Mouse (Mus musculus) embryonic facial prominence, embryonic 10.5 days (tissue): ENCODE measurements at regions not wholly inside any gene's neighbourhood (a gene's known extent, or its start where the extent isn't known, plus 50 kb on each side); places are given as distances from the start of the nearest gene placed in this dataset.

Source experiments
- DNase-seq: peaks from one replicate; pipeline ENCODE4 v3.0.0-alpha.2; 2017; ENCODE audit warnings: low spot score
- H3K27ac ChIP-seq: fragments of 300-500 bp; sonication (generic); replicated peaks from 2 replicates; pipeline ENCODE4 v1.5.1; 2016; ENCODE audit warnings: mild to moderate bottlenecking
- H3K27me3 ChIP-seq: fragments of 300-500 bp; sonication (generic); replicated peaks from 2 replicates; pipeline ENCODE4 v1.6.1; 2016; ENCODE audit warnings: low read depth, mild to moderate bottlenecking; ENCODE audit not compliant: poor library complexity, severe bottlenecking
- H3K36me3 ChIP-seq: fragments of 300-500 bp; sonication (generic); replicated peaks from 2 replicates; pipeline ENCODE4 v1.6.1; 2016; ENCODE audit warnings: mild to moderate bottlenecking, moderate library complexity
- H3K4me1 ChIP-seq: fragments of 300-500 bp; sonication (generic); 2 replicates; pipeline ENCODE4 v1.6.1; 2016
- H3K4me3 ChIP-seq: fragments of 300-500 bp; sonication (generic); 2 replicates; pipeline ENCODE4 v1.5.1; 2016; ENCODE audit warnings: mild to moderate bottlenecking, moderate library complexity
- H3K9me3 ChIP-seq: fragments of 300-500 bp; sonication (generic); 2 replicates; pipeline ENCODE4 v1.6.1; 2016; ENCODE audit warnings: mild to moderate bottlenecking
- WGBS: fragments of 180-500 bp; shearing (Covaris S2); methylation state at CpG from one replicate; pipeline ENCODE4 v1.1.7; 2016; 5-methylcytosine and 5-hydroxymethylcytosine counted together

DNA sequence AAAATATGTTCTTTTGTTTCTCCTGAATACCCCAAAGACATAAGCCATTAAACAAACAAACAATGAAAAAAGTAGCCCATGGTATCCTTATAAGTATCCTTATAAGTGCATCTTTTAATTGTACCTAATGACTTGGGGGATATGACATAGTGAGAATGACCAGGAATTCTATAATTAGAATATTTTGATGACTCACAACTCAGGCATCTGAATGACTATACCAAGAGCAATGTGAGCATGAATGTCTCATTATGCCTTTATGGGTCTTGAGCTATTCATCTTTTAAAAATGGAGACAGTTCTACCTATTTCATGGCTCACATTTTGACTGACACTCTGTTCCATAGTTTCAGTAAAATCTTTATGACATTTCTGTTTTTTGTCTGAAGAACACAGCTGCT lies 423.3 kb downstream of the Kcna4 start:
- H3K36me3 ChIP-seq, result no peaks in the 10 kb centered on the region
- no peaks in the 10 kb centered on the region for H3K27me3 ChIP-seq
- no peak overlapping the region for H3K27ac ChIP-seq
- no peaks in the 10 kb centered on the region for H3K4me1 ChIP-seq
- no peaks in the 10 kb centered on the region for H3K9me3 ChIP-seq
- no peak overlapping the region for H3K4me3 ChIP-seq
- DNase-seq, result no peak

GRCm38 (mm10) chr2:107729469-107729868 lies 439.0 kb downstream of the Kcna4 start:
- H3K4me3 ChIP-seq, result no peak overlapping the region
- 45% methylated on average over 4 of the region's 4 CpGs for WGBS
- no peaks in the 10 kb centered on the region; the same call in 1 of the 2 replicates for H3K4me1 ChIP-seq
- DNase-seq, result no peak
- no peaks in the 10 kb centered on the region for H3K9me3 ChIP-seq
- H3K36me3 ChIP-seq, result no peaks in the 10 kb centered on the region
- H3K27me3 ChIP-seq, result no peaks in the 10 kb centered on the region
- peak overlapping the region; percentile 30; the same call in 1 of the 2 replicates for H3K27ac ChIP-seq

DNA sequence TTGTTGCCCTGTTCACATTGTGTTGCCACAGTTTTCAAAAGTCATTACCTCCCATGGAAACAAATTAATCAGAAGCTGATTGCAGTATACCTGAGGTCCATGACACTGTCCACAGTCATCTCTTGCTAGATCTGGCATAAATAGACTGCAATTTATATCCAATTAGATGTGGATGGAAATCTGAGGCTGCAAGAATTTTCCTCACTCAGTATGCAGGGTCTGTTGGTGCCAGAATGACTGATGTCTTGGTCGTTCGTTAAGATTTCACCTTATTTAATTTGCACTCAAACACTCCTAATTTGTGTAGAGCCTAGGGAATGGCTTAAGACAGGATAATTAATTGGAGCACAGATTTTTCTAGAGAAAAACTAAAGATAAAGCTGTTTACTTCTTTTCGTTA lies 443.9 kb downstream of the Kcna4 start:
- H3K27ac ChIP-seq, result no peak overlapping the region
- 88% methylated on average over 3 of the region's 3 CpGs for WGBS
- H3K36me3 ChIP-seq, result no peaks in the 10 kb centered on the region
- H3K9me3 ChIP-seq, result no peaks in the 10 kb centered on the region
- no peak overlapping the region for H3K4me3 ChIP-seq
- no peaks in the 10 kb centered on the region for H3K27me3 ChIP-seq
- DNase-seq, result no peak
- H3K4me1 ChIP-seq, result no peaks in the 10 kb centered on the region; the same call in 1 of the 2 replicates

- Histone ChIP-seq H3K9me3 (no peaks in the 10 kb centered on the region), H3K27me3 (no peaks in the 10 kb centered on the region), H3K27ac (no peak overlapping the region), H3K4me1 (no peaks in the 10 kb centered on the region), H3K36me3 (no peaks in the 10 kb centered on the region), H3K4me3 (no peak overlapping the region)
- no peak for DNase-seq
Measured at GRCm38 (mm10) chr2:107734703-107735102, 444.3 kb downstream of the Kcna4 start.
